Mouse (Mus musculus) frontal cortex, postnatal 25 days (tissue): ENCODE measurements at regions not wholly inside any gene's neighbourhood (a gene's known extent, or its start where the extent isn't known, plus 50 kb on each side); places are given as distances from the start of the nearest gene placed in this dataset.

Experiments used
- DNase-seq, 2 experiments: peaks; one replicate each; pipeline ENCODE4 v3.0.0; 2022; ENCODE audit warnings: low spot score in 2 of 2

GRCm38 (mm10) chr8:115549112-115549511 is 158.5 kb downstream of the Maf start:
- DNase-seq: no peak

GRCm38 (mm10) chr8:115544067-115544466 is 163.5 kb downstream of the Maf start:
- DNase-seq: no peak

GRCm38 (mm10) chr8:115542935-115543334 is 164.7 kb downstream of the Maf start:
- DNase-seq: no peak

- no peak for DNase-seq
These were observed 168.0 kb downstream of the Maf start for GRCm38 (mm10) chr8:115539600-115539999.

- DNase-seq: no peak
These were observed 169.4 kb downstream of the Maf start for GRCm38 (mm10) chr8:115538236-115538635.

GRCm38 (mm10) chr8:115537761-115538160 is 169.8 kb downstream of the Maf start:
- DNase-seq: no peak

- no peak for DNase-seq
These were observed 170.8 kb downstream of the Maf start for GRCm38 (mm10) chr8:115536554-115537346.

GRCm38 (mm10) chr8:115536001-115536400 is 171.6 kb downstream of the Maf start:
- no peak for DNase-seq

- DNase-seq: no peak
These were observed 173.6 kb downstream of the Maf start for GRCm38 (mm10) chr8:115534030-115534429.

- no peak for DNase-seq
These were observed 176.3 kb downstream of the Maf start for GRCm38 (mm10) chr8:115531343-115531742.

- DNase-seq: peak in 1 of 2 experiments; percentile 9
These were observed 177.8 kb downstream of the Maf start for GRCm38 (mm10) chr8:115529568-115530342.

GRCm38 (mm10) chr8:115528879-115529278 is 178.7 kb downstream of the Maf start:
- DNase-seq: no peak

- DNase-seq: no peak
These were observed 182.4 kb downstream of the Maf start for GRCm38 (mm10) chr8:115525149-115525548.

GRCm38 (mm10) chr8:115524713-115525112 is 182.9 kb downstream of the Maf start:
- no peak for DNase-seq

GRCm38 (mm10) chr8:115522527-115522926 is 185.1 kb downstream of the Maf start:
- no peak for DNase-seq

GRCm38 (mm10) chr8:115515647-115516046 is 191.9 kb downstream of the Maf start:
- no peak for DNase-seq

- DNase-seq: no peak
These were observed 193.1 kb downstream of the Maf start for GRCm38 (mm10) chr8:115514485-115514884.

- DNase-seq: no peak
These were observed 200.4 kb downstream of the Maf start for GRCm38 (mm10) chr8:115507180-115507579.

- DNase-seq: no peak
These were observed 200.9 kb downstream of the Maf start for GRCm38 (mm10) chr8:115506741-115507140.

- DNase-seq: no peak
These were observed 211.6 kb downstream of the Maf start for GRCm38 (mm10) chr8:115496016-115496415.

- DNase-seq: no peak
These were observed 213.2 kb downstream of the Maf start for GRCm38 (mm10) chr8:115494353-115494752.

GRCm38 (mm10) chr8:115486904-115487303 is 220.7 kb downstream of the Maf start:
- no peak for DNase-seq

- DNase-seq: no peak
These were observed 226.5 kb downstream of the Maf start for GRCm38 (mm10) chr8:115481136-115481535.
